Mouse (Mus musculus) spleen, adult 18-20 months (tissue): ENCODE results near the gene Npas2.
A peak's percentile ranks its signal among the peaks of the same experiment; 100 is the strongest.

ENCODE experiments used
- DNase-seq, 2 experiments: peaks; one replicate each; pipeline ENCODE4 v3.0.0; 2022; ENCODE audit warnings: mixed read lengths in 2 of 2

Npas2 gene

DNA sequence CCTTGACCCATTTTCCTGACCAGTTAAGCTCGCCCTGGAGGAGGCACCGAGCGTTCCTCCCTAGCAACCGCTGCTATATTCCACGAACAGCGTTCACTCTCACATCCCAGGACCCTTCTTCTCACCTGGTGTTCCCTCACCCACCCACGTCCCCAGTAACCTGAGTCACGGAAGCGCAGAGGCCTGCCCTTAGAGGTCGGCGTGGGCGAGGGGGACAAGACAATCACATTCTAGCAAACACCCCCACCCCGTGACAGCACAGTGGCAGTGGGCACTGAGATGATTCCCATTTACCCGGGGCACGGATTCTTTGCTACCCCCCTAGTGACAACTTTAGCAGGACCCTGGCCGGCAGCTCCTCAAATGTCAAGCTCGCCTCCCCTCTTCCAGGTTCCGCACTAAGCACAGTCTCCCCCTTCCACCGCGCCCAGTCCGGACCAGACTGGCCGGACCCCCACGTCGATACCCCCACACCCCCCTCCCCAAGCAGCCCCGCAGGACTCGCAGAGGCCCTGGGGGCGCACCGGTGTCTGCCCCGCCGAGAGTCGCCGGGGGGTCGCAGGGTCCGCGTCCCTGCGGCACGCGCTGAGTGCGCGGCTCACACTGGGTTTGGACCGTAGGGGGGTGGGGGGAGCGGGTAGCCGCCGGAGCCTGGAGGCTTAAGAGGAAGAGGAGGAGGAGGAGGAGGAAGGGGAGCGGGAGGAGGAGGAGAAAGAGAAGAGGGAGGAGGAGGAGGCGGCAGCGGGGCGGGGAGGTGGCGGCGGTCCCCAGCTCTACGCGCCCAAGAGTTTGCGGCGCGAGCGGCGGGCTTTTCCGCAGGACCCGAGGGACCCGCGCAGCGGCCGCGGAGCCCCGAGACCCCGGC, at the start of gene Npas2:
Npas2 (plus strand) TSS at position 735 of the 865 bp plus-strand sequence.
- no peak for DNase-seq

GRCm38 (mm10) chr1:39156778-39157177, 36.8 kb upstream of the Npas2 start:
- DNase-seq, result no peak

- no peak for DNase-seq
Measured at GRCm38 (mm10) chr1:39160167-39160566, 33.4 kb upstream of the Npas2 start.

GRCm38 (mm10) chr1:39163077-39163476, 30.5 kb upstream of the Npas2 start:
- no peak for DNase-seq

GRCm38 (mm10) chr1:39176690-39177089, 16.8 kb upstream of the Npas2 start:
- no peak for DNase-seq

DNA sequence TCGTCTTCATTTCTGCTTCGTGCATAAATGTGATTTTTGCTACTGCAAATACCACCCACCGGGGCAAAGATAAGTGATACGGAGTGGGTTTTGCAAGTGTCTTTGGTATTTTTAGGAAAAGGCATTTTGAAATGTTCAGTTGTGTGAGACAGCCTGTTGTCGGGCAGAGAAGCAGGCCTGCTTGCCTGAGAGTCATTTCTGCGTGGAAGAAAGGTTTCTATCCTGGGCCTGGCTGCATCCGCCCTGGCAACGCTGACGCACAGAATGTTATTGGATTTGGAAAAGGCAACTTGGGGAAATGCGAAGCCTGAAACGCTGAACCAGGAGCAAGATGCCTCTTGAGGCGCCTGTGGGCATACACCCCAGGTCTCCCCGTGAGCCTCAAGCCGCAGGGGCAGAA, 16.3 kb upstream of the Npas2 start:
- DNase-seq, result no peak

GRCm38 (mm10) chr1:39179806-39180205, 13.7 kb upstream of the Npas2 start:
- DNase-seq, result no peak

DNA sequence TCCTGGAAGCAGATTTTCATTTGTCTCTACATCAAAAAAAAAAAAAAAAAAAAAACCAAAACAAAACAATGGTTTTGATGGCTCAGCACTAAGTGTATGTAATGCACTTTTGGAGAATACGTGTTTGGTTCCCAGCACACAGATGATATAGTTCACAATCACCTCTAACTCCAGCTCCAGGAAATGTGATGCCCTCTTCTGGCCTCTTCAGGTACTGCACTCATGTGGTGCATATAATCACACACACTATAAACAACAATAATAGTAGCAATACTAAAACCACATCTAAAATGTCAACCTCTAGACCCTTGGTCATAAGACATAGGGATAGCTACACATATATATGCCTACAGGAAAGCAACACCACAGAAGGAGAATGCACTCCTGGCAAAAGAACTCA, 13.0 kb upstream of the Npas2 start:
- DNase-seq, result no peak

DNA sequence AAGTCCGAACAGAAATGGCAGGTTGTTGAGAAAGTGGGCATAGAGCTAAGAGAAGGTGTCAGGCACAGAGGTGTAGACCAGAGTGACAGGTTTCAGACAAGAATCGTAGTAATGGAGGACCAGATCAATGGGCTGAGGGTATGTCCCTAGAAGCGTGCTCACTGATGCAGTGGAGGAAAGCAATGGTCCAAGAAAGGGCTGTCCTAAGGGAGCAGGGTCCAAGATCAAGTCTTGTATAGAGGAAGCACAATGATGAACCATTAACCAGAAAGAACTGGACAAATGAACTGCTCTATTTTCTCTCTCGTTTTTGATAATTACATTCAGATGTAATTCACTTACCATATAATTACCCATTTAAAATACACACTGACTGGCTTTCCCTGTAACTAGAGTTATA, 11.6 kb upstream of the Npas2 start:
- no peak for DNase-seq

DNA sequence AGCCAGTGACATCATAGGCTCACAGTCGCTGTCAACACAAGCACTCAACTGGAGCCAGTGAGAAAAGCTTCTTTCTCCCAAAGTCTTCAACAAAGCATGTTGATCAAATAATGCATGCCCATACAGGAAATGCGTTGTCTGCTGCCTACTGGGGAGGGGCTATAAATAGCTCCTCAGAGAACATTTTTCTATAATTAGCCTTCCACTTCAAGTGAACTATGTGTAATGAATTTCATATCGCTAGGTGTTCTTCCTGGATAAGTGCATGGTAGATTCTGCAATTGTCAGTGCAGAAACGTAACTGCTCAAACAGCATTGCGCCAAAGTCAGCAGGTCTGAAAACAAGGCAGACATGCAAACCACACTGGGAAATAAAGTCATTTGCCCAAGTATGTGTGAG, 7.7 kb upstream of the Npas2 start:
- DNase-seq, result no peak

- no peak for DNase-seq
Measured at GRCm38 (mm10) chr1:39186711-39187437, 6.7 kb upstream of the Npas2 start.

DNA sequence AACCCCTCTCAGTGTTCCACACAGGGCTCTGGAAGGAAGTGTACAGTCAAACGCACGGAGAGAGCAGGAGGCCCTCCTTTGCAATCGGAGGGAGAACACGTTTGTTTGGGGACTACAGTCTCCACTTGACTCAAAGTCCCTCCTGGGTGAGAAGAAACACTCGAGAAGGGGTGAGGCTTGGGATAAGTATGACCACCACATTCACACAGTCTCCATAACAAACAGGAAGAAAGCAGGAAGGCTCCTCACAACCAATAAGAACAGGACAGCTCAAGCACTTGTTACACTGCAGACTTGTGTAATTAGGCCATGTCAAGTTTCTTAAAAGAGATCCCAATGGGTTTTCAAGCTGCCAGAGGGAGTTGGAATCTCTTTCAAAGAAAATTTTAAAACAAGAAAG, 2.4 kb upstream of the Npas2 start:
- DNase-seq, result no peak

- peak in 1 of 2 experiments; percentile 23 for DNase-seq
Measured at GRCm38 (mm10) chr1:39192460-39192996, 1.0 kb upstream of the Npas2 start.

DNA sequence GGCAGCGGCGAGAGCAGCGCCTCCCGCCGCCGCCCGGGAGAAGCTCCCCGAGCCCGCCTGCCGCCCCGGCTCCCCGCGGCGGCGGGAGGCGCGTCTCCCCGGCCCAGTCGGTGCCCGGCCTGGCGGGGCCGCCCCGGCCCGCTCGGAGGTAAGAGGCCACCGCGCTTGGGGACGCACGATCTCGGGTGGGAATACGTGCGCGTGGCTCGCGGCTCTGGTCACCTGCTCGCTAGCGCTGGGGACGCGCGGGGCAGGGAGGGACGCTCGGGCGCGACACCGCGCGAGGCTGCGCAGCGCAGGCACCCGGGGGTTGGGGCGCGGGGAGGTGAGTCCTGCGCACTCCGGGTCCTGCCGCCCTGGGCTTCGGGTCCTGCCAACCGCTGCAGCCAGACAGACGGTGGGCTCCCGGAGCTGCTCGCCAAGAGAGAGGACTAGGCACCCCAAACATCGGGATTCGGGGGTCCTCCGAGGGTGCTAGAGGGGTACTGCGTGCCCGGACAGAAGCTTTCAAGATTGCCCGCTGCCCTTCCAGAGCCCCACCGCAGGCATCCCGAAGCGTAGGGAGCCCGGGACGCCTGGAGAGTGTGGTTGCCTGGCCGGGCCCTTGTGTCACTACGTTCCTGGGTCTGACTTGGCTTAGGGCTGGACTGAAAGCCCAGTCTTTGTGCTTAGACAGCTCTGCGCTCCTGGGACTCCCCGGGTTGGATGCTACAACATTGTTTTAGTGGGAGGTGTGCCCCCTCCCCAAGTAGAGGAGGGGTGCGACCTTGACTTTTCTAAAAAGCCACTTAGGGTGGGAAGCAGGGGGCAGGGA, 538 bp downstream of the Npas2 start:
- DNase-seq, result peak in 1 of 2 experiments; percentile 4

DNA sequence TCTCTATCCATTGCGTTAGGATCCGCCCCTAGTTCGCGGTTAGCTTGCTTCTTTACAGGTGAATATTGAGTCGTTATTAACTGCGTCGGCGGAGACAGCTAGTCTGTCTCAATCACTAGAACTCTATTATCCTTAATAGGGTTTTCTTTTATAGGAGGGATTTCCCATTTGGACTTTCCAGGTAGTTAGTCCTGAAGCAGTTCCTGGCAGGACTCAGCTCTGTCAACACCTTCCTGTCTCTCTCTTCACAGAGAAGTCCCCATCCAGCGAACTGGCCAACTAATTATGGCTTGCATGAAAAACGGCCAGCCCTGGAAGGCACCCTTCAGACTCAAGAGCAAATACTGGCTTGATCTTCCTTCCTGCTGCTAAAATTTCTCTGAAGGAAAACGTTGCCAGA, 1.4 kb downstream of the Npas2 start:
- no peak for DNase-seq

DNA sequence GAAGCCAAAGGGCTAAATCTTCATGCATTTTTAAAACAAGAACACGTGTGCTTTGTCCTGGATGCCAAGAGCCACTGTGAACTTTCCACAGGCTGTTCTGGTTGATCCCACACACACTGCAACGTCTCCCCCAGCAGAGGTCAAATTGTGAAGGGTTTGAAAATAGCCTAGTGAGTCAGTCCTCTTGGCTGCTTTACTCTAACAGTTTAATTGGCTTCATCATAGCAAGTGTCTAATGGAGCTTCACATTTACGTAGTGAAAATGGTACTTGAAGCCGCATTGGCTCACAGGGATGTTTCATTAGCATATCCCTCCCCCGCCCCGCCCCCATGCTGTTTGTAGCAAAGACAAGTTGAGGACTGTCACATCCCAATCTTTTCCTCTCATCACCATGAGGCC, 2.6 kb downstream of the Npas2 start:
- DNase-seq, result no peak

DNA sequence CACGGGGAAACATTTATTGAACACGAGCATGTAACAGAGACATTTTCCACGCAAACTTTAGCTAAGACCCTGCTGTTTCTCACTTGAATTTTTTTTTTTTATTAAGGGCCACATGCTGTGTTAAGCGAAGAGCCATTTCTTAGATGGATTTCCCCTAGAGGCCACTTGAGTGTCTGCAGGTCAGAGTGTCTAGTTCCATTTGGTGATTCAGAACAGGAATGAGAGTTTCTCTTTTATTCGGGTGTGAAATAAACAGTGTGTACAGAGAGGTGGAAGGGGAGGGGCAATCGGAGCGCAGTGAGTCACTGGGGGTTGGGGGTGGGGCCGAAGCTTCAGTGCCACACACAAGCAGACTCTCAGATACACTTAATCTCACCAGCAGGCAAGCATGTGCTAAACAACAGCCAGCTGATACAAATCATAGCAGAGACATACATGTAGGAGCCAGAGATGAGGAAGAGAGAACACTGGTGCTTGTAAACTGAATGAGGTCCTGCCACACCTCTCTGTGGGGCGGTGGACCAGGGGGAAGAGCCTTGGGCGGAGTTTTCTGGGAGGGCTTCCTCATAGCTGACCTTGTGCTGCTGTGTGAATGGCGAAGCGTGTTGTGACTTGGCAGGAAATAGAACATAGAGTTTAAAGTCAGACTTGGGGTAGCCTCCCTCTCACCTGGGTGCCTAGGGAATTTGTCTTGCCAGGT, 3.3 kb downstream of the Npas2 start:
- DNase-seq, result no peak

DNA sequence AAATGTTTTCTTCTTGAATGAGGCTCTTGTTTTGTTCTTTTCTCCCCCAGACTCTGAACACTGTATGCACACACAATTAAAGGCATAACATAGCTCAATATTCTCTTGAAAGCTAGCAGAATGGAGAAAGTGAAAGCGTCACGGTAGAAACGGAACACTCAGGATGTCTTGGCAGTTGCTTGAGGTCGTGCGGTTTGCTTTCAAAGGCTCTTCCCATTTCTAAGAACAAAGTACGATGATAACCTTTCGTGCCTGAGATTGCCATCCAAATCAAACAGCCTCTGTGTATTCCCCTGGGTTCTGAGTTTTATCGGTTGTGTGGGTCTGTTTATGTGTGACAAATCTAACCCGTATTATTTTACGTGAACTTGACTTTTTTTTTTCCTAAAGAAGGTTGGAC, 11.5 kb downstream of the Npas2 start:
- no peak for DNase-seq

- DNase-seq, result no peak
Measured at GRCm38 (mm10) chr1:39205697-39206096, 12.2 kb downstream of the Npas2 start.

- no peak for DNase-seq
Measured at GRCm38 (mm10) chr1:39206942-39207341, 13.4 kb downstream of the Npas2 start.

DNA sequence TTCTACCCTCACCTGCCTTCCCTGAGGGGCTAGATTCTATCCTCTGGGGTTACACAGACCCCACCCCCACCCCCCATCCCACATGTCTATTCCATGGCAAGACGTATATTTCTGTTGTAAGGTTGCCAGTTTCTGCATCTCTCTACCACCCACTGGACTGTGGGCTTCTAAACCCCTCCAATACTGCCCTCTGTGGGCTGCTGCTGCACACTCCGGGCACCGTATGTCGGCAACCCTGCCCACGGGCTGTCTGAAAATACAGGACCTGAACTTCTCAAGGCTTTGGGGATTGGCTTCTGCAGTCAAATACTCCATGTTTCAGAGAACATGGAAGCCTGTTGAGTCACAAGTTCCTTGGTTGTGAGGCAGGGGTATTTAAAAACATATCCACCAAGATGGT, 17.4 kb downstream of the Npas2 start:
- DNase-seq, result no peak

GRCm38 (mm10) chr1:39212982-39213381, 19.5 kb downstream of the Npas2 start:
- DNase-seq, result no peak
